Mouse (Mus musculus): ENCODE data around the gene Ctnna2.

GRCm38 (mm10) chr6:77743651-77744050, 235.8 kb downstream of the Ctnna2 start:
- TF ChIP-seq CTCF (IDR thresholded peaks at IDR 0.05; ENCODE audit: extremely low read depth, insufficient read length, insufficient replicate concordance, low read depth, low read length) (no peak), POLR2A (IDR thresholded peaks at IDR 0.05; ENCODE audit: low read depth, low read length) (no peak)

All from small intestine, adult 2 months (tissue).